Mouse (Mus musculus) cerebellum, adult 2 months (tissue): ENCODE measurements around the gene Eml6.

Source experiments
- CTCF ChIP-seq: fragments of 200-500 bp; IDR thresholded peaks from 2 replicates; pipeline ENCODE4 v1.5.1; 2011; ENCODE audit warnings: low read depth, mild to moderate bottlenecking, control low read depth, low read length, moderate library complexity, borderline replicate concordance; ENCODE audit not compliant: insufficient read depth
- POLR2A ChIP-seq: fragments of 200-500 bp; IDR thresholded peaks from 2 replicates; pipeline ENCODE4 v1.6.1; 2011; ENCODE audit warnings: low read length, control low read depth, borderline replicate concordance; ENCODE audit not compliant: insufficient read depth

- TF ChIP-seq CTCF = no peak
- no peak for TF ChIP-seq POLR2A
Observed at GRCm38 (mm10) chr11:29709512-29709911, 316.3 kb downstream of the Eml6 start.
